In genomic region chr8:79372084-79372483, GRCm38 (mm10) we compare ENCODE assay signal across 20 mouse cellular contexts. TPM values are rescaled to one million over a fixed set of nuclear protein-coding genes. Genes with fewer than 3 reads are reported as not detected.
A peak's percentile ranks its signal among the peaks of the same experiment; 100 is the strongest.
DNase-seq lines count a peak whose midpoint lies in the region; ATAC-seq and TF ChIP-seq lines count a peak whose summit lies in the region.
"Had no signal": no experiment of that assay in that cellular context is flagged by ENCODE, and none has a peak within 500 bp of the region (broad histone marks: within the 10 kb centered on the region; RNA-seq: fewer than 3 reads in every experiment).

No protein-coding gene starts in this region.

- no peaks in the 10 kb centered on the region for H3K27me3 ChIP-seq in small intestine, adult 2 months (ENCODE audit: control insufficient read depth, insufficient read depth, low read length)
- no peaks in the 10 kb centered on the region for H3K27me3 ChIP-seq in midbrain, embryonic 10.5 days (ENCODE audit: low read depth, poor library complexity, severe bottlenecking)
- H3K27me3 ChIP-seq: CH12.LX; embryonic facial prominence, embryonic 15.5 days; forebrain, embryonic 12.5 days; heart, embryonic 13.5 days; neural tube, embryonic 13.5 days had no signal

- intact Hi-C loops in left cerebral cortex, postnatal 4 days (cut with DNase I) = no loop called here
- intact Hi-C loops in left cerebral cortex, adult 2 months (cut with DNase I) = no loop called here

- WGBS in small intestine, adult 2 months = 22% methylated on average over 9 of the region's 9 CpGs
- WGBS in midbrain, embryonic 10.5 days = 94% methylated on average over 9 of the region's 9 CpGs

- H3K9me3 ChIP-seq in midbrain, embryonic 10.5 days (replicated peaks) = no peaks in the 10 kb centered on the region
- H3K9me3 ChIP-seq: embryonic facial prominence, embryonic 15.5 days; forebrain, embryonic 12.5 days; heart, embryonic 13.5 days; neural tube, embryonic 13.5 days had no signal

- peaks cover 6% of the 10 kb centered on the region; the same call in 1 of the 2 replicates for H3K36me3 ChIP-seq in small intestine, adult 2 months (ENCODE audit: control insufficient read depth, insufficient read depth, low read length)
- H3K36me3 ChIP-seq in midbrain, embryonic 10.5 days = peaks cover 58% of the 10 kb centered on the region

- H3K4me3 ChIP-seq in brown adipose tissue, adult 24 weeks (ENCODE audit: insufficient read depth, low read depth, low read length) = peak overlapping the region; percentile 43
- peak overlapping the region; percentile 66 for H3K4me3 ChIP-seq in small intestine, adult 2 months (ENCODE audit: low read depth, low read length)
- H3K4me3 ChIP-seq in midbrain, embryonic 10.5 days = no peak overlapping the region
- H3K4me3 ChIP-seq in left cerebral cortex, adult 2 months = no peak overlapping the region
- H3K4me3 ChIP-seq: embryonic facial prominence, embryonic 15.5 days; forebrain, embryonic 12.5 days; heart, embryonic 13.5 days; neural tube, embryonic 13.5 days had no signal

- TF ChIP-seq CTCF in small intestine, adult 2 months (IDR thresholded peaks at IDR 0.05; ENCODE audit: extremely low read depth, insufficient read length, insufficient replicate concordance, low read depth, low read length) = peak; percentile 7; the same call in 1 of the 2 replicates
- no peak for TF ChIP-seq CTCF in left cerebral cortex, adult 2 months (IDR thresholded peaks at IDR 0.05)

- H3K4me1 ChIP-seq in brown adipose tissue, adult 24 weeks (ENCODE audit: control insufficient read depth, insufficient read depth, insufficient read length, low read length) = peaks cover 44% of the 10 kb centered on the region
- H3K4me1 ChIP-seq in small intestine, adult 2 months (ENCODE audit: control insufficient read depth, insufficient read depth, insufficient read length, low read length) = peaks cover 39% of the 10 kb centered on the region
- H3K4me1 ChIP-seq in midbrain, embryonic 10.5 days = 0 out of 2 replicates have a peak, but pooled peaks cover 4% of the 10 kb centered on the region

- peak overlapping the region; percentile 66 for H3K27ac ChIP-seq in brown adipose tissue, adult 24 weeks (replicated peaks; ENCODE audit: low read depth, low read length)
- peak overlapping the region; percentile 98 for H3K27ac ChIP-seq in small intestine, adult 2 months (ENCODE audit: insufficient read depth, low read depth, low read length)
- H3K27ac ChIP-seq in midbrain, embryonic 10.5 days (replicated peaks) = no peak overlapping the region
- H3K27ac ChIP-seq in left cerebral cortex, adult 2 months = no peak overlapping the region
- H3K27ac ChIP-seq: embryonic facial prominence, embryonic 15.5 days; forebrain, embryonic 12.5 days; heart, embryonic 13.5 days; neural tube, embryonic 13.5 days had no signal

- DNase-seq in cerebellum, postnatal 36 days = peak; percentile 25 to 36
- DNase-seq in left cerebral cortex, postnatal 4 days = peak; percentile 38
- DNase-seq in left cerebral cortex, adult 18-20 months (ENCODE audit: low spot score in 2 of 2) = no peak
- DNase-seq in midbrain, embryonic 10.5 days (ENCODE audit: low spot score) = no peak
- DNase-seq in left cerebral cortex, adult 2 months (ENCODE audit: extremely low spot score in 1 of 2, low spot score in 2 of 2) = no peak
- DNase-seq: adrenal gland, postnatal 10 days; cerebellum, adult 9-10 months; embryo, embryonic 11 days; gastrocnemius, postnatal 25 days; kidney, postnatal 4 days; right cerebral cortex, postnatal 14 days; thymus, postnatal 25 days had no signal

- no peak for TF ChIP-seq POLR2A in small intestine, adult 2 months (IDR thresholded peaks at IDR 0.05; ENCODE audit: low read depth, low read length)

- no peak for ATAC-seq in cerebellum, adult (ENCODE audit: insufficient number of reproducible peaks, low FRiP score, low TSS enrichment)

RNA-seq across cellular contexts. Expression of gene Smad1, which starts 27.2 kb away (rescaled TPM):
- 10 to 100 TPM; 56.5 to 60.8 TPM for total RNA-seq in left cerebral cortex, postnatal 4 days (2021)
- 10 to 100 TPM; 31.2 to 32.3 TPM for total RNA-seq in left cerebral cortex, adult 18-20 months (2021)
- polyA plus RNA-seq in brown adipose tissue, adult 24 weeks (2012; ENCODE audit: insufficient read depth, insufficient read length, missing spikeins) = 6.3 and 7.1 TPM in 2 replicates
- 27.3 and 54.1 TPM in 2 replicates for polyA plus RNA-seq in small intestine, adult 2 months (2012; rRNA removed)
- polyA plus RNA-seq in midbrain, embryonic 10.5 days (2016; fragmentation: Nextera tagmentation; extraction: Ambion mirVana) = 36.1 and 39.0 TPM in 2 replicates
- 10 to 100 TPM; 30.8 to 32.9 TPM for total RNA-seq in left cerebral cortex, adult 2 months (2021)
- total RNA-seq: CH12.LX had no signal

Comparison
In these comparisons a context has a peak if more than half of its experiments do, and no peak if none do; other contexts are left out.
1. DNase-seq: peak in cerebellum, postnatal 36 days (2 of 2) and left cerebral cortex, postnatal 4 days (single experiment); none in left cerebral cortex, adult 18-20 months (0 of 2), midbrain, embryonic 10.5 days (single experiment) and left cerebral cortex, adult 2 months (0 of 2).
2. H3K27ac ChIP-seq: peak in brown adipose tissue, adult 24 weeks (single experiment) and small intestine, adult 2 months (single experiment); none in midbrain, embryonic 10.5 days (single experiment) and left cerebral cortex, adult 2 months (single experiment).
3. H3K4me3 ChIP-seq: peak in brown adipose tissue, adult 24 weeks (single experiment) and small intestine, adult 2 months (single experiment); none in midbrain, embryonic 10.5 days (single experiment) and left cerebral cortex, adult 2 months (single experiment).